Mouse (Mus musculus) adrenal gland (tissue): ENCODE data around the gene Mmp21.

Source experiments
- intact Hi-C: fragments of 180-260 bp; cut with DNase I; formaldehyde crosslinking; loops from one replicate; pipeline ENCODE4 v1.15.1; 2025

Gene Mmp21

GRCm38 (mm10) chr7:133669071-133669470, 10.8 kb downstream of the Mmp21 start:
- intact Hi-C loops = no loop called here

- intact Hi-C loops = no loop called here
Measured at GRCm38 (mm10) chr7:133662467-133662866, 17.4 kb downstream of the Mmp21 start.

DNA sequence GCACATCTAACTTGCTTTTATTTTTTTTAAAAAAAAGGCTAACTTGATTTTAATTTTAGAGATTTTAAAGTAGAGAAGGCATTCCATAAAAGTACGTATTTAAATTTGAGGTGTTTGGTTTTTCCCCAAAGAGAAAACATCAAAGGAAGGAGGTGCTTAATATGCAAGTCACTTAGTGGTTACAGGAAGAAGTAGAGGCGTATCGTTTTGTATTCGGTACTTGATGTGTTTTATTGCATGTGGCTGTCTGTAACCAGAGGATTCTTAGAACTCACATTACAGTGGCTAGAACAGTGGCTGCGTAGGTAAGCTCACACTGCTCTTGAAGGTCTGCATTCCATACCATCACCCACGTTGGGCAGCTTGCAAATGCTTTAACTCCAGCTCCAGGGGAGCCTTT, 34.1 kb downstream of the Mmp21 start:
- intact Hi-C loops = no loop called here

GRCm38 (mm10) chr7:133638821-133639220, 41.0 kb downstream of the Mmp21 start:
- intact Hi-C loops = loop anchor here (5.0 to 10.0 kb wide), 2 partner anchors 132 to 604 kb away; no protein-coding TSS in a partner anchor

DNA sequence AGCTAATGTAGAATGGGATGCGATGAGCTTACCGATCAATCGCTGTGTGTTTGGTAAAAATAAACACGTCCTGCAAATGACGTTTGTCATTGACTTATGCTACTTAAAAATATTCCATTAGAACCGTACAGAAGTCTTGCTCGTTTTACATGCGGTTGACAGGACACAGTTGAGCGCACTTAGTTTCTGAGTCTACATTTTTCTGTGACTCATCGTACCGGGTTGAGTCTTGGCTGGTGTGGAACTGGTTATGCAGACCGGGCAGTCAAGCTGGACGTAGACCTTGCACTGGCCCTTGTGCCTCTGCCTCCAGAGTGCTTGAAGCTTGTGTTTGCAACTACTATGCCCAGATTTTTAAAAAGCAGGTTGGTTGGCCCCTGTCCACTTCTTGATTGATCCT, 41.6 kb downstream of the Mmp21 start:
- intact Hi-C loops = loop anchor here (5.0 to 10.0 kb wide), 2 partner anchors 131 to 604 kb away; no protein-coding TSS in a partner anchor

DNA sequence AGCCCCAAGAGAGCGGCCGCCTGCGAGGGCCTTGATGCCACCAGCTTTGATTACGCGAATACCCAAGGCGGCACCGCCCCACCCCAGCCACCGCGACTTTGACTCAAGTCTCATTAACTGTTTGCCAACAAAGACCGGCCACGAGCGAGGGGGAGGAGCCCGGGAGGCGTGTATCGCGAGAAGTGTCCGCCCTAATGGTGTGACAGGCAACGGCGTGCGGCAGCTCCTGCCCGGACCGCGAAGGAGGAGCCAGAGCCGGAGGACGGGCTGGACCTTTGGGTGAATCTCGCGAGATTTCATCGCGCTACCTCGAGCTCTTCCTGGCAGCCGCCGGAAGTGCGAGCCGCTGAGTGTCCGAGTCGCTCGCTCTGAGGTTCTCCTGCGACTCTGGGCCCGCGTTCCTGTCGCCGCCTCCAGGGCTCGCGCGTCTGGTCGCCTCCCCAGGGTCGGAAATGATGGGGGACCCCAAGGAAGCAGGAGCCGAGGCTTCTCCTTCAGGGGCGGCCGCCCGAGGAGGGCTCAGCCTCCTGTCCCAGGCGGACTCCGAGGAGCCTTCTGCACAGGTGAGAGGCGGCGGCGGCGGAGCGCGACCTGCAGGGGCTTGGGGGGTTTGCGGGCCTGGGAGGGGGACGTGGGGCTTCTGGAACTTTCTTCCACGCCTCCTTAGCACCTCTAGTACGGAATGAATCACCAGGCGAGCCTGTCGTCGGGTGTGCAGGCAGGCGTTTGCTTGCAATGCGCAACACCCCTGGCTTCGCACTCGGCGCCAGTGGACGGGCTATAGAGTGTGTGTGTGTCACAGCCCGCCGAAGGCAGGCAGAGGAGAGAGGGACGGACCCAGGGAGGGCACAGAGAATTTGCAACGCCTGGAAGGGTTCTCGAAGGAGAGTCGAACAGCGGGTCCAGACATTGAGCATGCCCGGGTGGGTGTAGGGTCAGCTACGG, 42.2 kb downstream of the Mmp21 start, which contains the start of gene Edrf1:
Gene Edrf1 (plus strand): TSS at position 183 of the 945 bp plus-strand sequence.
- intact Hi-C loops = loop anchor here (5.0 to 10.0 kb wide), 2 partner anchors 130 to 603 kb away; no protein-coding TSS in a partner anchor

DNA sequence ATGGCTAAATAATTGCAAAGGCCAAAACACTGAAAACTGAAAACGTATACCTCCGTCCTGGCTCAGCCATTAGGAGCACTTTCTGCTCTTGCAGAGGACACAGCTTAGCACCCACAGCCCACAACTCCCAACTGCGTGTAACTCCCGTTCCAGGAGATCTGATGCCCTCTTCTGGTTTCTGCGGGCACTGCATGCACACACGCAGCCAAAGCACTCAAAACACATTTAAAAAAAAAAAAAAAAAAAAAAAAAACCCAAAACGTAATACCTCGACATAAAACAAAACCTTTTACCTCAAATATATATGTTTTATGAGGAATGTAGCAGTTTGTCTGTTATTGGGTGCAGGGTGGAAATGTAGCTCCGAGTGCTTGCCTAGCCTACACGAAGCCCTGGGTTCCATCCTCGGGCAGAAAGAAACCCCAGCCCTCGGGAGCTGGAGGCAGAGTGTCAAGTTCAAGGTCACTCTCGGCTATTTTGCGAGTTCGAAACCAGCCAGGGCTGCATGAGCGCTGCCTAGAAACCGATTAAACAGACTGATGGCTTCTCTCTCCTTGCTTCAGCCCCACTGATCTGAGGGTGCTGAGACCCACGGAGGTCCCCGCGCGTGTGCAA, 43.0 kb downstream of the Mmp21 start:
- intact Hi-C loops = loop anchor here (5.0 to 10.0 kb wide), 2 partner anchors 130 to 602 kb away; no protein-coding TSS in a partner anchor

GRCm38 (mm10) chr7:133634932-133635650, 44.8 kb downstream of the Mmp21 start:
- intact Hi-C loops = loop anchor here (5.0 to 10.0 kb wide), 2 partner anchors 128 to 600 kb away; no protein-coding TSS in a partner anchor

DNA sequence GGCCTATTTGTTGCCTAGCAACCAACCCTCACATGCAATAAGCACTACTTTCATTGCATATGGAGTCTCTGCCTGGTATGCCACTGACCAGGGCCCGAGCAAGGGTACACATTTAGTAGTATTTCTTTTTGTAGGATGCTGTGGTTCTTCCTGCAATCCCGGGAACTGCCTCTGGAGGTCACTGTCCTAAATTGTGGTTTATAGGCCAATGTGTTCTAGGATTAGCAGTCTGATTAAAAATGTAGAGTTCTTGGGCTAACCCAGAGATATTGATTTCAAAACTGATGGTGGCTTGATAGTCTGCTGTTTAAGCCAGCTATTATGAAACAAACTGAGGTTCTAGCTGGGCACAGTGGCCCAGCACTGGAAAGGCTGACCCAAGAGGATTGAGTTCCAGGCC, 47.4 kb downstream of the Mmp21 start:
- intact Hi-C loops = loop anchor here (10.0 kb wide), 1 partner anchor 598 kb away; no protein-coding TSS in a partner anchor

GRCm38 (mm10) chr7:133630821-133631220, 49.0 kb downstream of the Mmp21 start:
- intact Hi-C loops = loop anchor here (10.0 kb wide), 1 partner anchor 596 kb away; no protein-coding TSS in a partner anchor

DNA sequence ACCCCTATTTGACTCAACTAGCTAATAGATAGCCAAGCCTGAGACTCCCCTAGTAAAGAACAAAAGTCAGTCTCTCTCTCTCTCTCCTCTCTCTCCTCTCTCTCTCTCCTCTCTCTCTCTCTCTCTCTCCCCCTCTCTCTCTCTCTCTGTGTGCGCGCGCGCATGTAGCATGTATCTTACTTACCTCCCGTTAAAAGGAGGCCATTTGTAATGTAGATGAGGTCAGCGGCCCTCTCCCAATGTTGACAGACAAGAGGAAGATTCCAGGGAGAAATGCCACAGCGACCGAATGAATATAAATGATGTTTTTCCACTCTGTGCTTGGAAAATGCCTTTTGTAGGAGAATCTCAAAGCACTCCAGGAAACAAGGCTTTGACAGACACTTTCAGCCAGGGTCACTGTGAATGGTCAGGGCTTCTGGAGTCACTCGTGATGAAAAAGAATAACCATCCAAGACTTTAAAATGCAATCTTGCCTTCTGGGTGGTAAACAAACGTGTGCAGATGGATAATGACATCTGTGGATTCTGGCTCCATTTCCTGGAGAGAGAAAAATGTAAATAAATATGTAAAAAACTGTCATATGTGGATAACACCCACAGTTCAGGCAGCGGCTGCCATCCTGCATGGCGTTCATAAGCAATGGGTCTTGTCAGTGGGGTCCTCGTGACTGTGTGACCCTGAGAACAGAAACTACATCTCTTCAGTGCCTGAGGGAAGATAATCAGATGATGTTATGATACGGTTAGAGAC, 52.5 kb downstream of the Mmp21 start:
- intact Hi-C loops = loop anchor here (10.0 kb wide), 1 partner anchor 443 kb away; no protein-coding TSS in a partner anchor
